Mouse (Mus musculus): ENCODE data around the gene Arl3.

- TF ChIP-seq CTCF (IDR thresholded peaks at IDR 0.05; ENCODE audit: low read depth, low read length) (no peak), TAL1 (conservative IDR thresholded peaks at IDR 0.05; ENCODE audit: low read depth, low read length) (no peak), POLR2AphosphoS5 (IDR thresholded peaks at IDR 0.05; ENCODE audit: insufficient replicate concordance, low read depth, low read length) (no peak), GATA1 (IDR thresholded peaks at IDR 0.05; ENCODE audit: borderline replicate concordance, low read length) (no peak), GATA2 (IDR thresholded peaks at IDR 0.05; ENCODE audit: borderline replicate concordance, low read depth, low read length) (no peak)
Observed at GRCm38 (mm10) chr19:46617361-46617760, 44.4 kb upstream of the Arl3 start.
